Mouse (Mus musculus) thymus, adult 18-20 months (tissue): ENCODE results near the gene Dlg1.
A peak's percentile ranks its signal among the peaks of the same experiment; 100 is the strongest.

Experiments used
- DNase-seq, 2 experiments: peaks; one replicate each; pipeline ENCODE4 v3.0.0; 2022; ENCODE audit warnings: mixed read lengths in 2 of 2

The Dlg1 gene

GRCm38 (mm10) chr16:31663379-31664286 is at the start of gene Dlg1:
Gene Dlg1 (plus strand): TSS chr16:31663443.
- peak; percentile 77 to 81 for DNase-seq

DNA sequence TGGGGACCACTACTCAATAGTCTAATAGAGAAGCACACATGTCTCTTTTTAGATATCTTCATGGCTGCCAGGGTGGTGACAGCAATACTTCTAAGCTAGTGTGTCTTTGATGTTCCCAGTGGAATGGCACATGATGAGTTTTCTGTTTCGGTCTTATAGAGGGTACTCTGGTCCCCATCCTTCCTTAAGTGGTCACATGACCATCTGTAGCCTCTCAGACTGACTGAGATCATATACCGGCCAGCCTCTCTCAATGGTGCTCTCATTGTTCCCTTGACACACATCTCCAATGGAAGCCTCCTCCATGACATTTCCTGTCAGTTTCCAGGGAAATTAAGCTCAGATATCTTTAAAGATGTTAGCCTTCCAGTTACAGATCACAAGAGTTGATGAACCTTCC is 46.9 kb upstream of the Dlg1 start:
- no peak for DNase-seq

- DNase-seq: no peak
Observed at GRCm38 (mm10) chr16:31617128-31617527, 46.1 kb upstream of the Dlg1 start.

DNA sequence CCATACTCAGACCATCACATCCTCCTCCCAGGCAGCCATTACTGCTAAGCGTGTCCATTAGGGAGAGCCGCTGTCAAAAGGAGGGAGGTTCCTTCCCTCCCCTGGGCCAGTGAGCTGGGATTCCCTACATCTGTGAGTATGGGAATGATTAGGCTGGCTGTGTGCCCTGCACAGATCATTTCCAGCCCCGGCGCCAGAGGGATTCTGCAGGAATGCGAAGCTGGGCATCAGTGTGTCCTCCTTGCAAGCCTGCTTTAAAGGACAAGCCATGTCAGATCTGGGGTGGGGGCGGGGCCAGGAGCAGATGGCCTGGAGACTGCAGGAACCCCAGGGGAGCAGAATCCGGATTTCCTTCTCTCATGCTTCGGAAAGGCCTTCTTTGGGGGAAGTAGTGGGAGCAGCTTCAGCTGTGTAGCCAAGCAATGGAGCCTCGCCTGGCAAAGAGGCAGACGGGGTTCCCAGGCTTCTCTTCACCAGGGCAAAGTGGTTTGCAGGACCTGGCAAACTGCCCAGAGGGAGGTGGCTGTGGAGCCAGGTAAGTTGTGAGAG is 45.3 kb upstream of the Dlg1 start:
- DNase-seq: no peak

DNA sequence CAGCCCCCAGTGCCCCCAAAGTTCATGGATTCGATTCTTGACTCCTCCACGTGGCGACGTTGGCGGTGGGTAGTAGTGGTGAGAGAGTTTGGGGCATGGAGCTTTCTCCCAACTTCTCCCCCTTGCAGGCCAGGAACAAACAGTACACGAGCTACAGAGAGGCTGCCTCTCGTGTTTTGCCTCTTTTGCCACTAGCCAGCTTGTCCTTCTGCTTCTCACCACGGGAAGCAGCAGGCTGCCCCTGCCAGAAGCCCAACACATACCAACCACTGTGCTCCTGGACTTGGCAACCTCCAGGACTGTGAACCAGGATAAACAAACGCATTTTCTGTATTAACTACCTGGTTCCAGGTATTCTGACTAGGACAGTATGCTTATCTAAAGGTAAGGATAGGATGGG is 44.6 kb upstream of the Dlg1 start:
- DNase-seq: no peak

DNA sequence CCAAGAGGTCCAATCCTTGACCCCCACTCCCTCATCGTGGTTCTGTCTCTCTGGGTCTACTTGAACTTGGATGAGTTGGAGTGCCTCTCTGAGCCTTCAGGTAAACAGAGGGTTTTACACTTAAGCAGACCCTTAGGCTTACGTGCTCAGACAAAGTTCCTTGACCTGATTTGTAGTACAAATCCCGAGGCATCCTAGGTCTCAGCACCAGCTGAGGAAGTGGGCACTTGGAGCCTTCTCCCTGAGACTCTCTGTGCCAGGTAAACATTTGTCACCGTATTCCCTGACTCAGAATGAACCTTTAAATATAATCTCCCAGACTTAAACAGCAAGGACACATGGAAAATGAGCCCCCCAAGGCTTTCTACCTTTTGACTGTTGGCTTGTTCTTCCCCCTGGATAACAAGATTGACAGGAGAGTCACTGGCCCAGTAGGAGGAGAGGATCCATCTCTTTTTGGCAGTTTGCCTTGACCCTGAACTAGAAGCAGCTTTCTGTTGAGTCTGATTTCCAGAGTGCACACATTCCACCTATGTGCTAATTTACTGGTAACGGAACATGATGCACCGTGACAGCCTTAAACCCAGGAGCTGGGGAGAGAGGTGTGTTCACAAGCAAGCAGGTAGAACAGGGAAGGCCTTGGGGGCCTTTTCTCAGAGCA is 43.4 kb upstream of the Dlg1 start:
- DNase-seq: no peak

DNA sequence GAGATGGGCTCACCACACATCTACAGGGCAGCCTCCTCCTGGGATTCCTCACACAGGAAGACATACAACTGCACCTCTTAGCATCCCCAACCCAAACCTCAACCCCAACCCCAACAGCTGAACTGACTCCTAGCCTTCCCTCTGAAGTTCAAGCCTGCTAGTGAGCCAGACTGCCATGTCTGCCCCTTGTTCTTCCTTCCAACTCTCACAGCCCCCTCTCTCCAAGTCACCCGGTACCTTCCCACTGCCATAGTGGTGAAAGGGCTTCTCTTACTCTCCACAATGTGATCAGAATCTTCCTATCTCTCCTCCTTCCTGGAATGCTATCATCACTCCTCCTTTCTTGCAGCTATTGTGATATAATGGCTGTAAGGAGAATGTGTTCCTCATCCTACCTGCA is 40.9 kb upstream of the Dlg1 start:
- DNase-seq: no peak

DNA sequence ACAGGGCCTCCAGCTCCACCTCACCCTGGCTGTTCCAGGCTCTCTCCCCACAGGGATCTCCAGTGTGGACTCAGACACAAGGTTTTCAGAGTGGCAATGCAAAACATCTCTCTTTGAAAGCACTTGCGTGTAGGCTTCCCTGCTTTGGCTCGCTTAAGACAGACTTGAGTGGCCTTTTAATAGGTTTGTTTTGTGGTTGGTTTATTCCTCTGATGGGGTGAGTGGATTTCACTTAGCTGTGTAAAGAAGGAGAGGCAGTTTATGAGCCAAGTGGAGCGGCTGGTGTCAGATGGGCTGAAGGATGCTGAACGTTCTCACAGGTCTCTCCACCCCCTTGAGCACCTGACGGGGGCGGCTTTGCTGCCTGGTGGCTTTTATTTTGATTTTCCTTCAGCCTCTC is 40.1 kb upstream of the Dlg1 start:
- DNase-seq: no peak

DNA sequence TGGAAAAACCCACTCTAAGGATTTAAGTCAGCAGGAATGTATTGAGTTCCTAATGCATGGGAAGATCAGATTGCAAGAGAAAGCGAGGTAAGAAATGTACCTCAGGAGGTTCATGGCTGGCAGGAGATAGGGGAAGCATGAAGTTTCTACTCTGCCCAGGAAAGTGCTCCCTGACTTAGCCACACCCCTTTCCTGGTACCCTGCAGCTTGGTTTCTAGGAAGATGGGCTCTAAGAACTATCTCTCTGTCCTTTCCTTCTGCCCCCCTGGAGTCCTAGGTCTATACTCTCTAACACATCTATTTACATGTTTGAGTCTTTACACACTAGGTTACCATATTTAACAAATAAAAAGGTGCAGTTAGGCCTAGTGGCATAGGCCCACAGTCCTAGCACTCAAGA is 38.5 kb upstream of the Dlg1 start:
- DNase-seq: no peak

DNA sequence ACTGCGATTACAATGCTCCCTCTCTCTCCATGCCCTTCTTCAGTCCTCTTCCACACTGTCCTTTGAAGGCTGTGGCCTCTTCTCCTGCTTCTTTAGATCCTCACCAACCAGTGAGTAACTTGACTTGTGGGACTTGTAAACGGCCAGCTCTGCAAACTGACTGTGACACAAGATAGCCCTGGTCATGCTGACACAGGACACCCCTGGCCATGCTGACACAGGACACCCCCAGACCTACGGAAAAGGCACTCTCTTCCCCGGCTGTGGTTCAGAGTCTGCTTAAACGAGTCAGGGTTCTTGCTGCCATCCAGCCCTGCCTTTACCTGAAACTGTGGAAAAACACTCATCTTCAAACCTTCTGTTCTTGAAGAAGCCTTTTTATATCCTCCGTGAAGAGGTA is 36.9 kb upstream of the Dlg1 start:
- no peak for DNase-seq

GRCm38 (mm10) chr16:31630381-31630780 is 32.9 kb upstream of the Dlg1 start:
- no peak for DNase-seq

- no peak for DNase-seq
Observed at GRCm38 (mm10) chr16:31631046-31631445, 32.2 kb upstream of the Dlg1 start.

GRCm38 (mm10) chr16:31634371-31634770 is 28.9 kb upstream of the Dlg1 start:
- DNase-seq: no peak

- no peak for DNase-seq
Observed at GRCm38 (mm10) chr16:31638393-31638792, 24.9 kb upstream of the Dlg1 start.

DNA sequence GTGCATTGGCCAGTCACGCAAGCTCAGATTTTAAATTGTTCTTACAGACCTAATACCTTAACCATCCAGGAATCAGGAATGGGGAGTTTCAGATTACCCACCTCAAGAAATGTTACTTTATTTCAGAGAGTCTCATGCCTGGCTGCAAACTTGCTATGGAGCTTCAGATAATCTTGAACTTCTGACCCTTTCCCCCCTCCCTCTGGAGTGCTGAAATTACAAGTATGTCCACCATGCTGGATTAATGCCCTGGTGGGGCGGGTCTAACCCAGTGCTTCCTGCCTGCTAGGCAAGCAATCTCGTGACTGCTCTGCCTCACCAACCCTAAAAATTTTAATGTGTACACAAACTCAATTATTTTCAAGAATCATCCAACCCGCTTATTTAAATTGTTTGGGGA is 23.3 kb upstream of the Dlg1 start:
- no peak for DNase-seq

DNA sequence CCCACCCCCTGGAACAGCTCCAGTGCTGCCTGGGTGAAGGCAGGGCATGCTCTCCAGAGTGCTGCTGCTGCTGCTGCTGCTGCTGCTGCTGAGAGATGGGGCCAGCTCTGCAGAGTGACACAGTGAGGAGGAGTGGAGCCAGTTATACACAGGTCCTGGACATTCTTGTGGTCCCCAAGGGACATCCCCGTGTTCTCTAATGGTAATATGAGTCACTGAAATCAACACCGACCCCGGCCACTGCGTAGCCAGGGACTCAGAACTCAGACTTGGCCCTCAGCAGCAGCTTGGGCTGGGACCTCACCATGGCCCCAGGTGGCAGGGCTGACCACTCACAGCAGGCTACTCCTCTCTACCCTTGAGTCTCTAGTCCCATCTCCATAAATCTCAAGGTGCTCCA is 21.5 kb upstream of the Dlg1 start:
- no peak for DNase-seq

DNA sequence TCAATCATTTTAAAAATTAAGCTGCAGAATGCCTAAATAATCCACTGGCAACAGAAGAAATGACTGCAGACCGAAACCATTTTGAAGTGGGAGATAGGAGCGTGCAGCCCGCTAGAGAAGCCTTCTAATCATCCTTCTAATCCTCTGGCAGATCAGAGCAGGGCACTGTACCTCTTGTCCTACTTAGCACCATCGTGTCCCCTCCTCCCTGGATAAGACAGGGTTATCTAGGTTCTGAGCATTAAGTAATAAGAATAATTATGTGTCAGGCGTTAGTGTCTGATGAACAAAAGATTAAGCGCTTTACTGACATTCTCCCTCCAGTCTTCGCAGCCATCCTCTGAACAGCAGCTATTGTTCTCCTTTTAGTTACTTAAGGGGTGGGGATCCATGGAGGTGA is 16.0 kb upstream of the Dlg1 start:
- no peak for DNase-seq

DNA sequence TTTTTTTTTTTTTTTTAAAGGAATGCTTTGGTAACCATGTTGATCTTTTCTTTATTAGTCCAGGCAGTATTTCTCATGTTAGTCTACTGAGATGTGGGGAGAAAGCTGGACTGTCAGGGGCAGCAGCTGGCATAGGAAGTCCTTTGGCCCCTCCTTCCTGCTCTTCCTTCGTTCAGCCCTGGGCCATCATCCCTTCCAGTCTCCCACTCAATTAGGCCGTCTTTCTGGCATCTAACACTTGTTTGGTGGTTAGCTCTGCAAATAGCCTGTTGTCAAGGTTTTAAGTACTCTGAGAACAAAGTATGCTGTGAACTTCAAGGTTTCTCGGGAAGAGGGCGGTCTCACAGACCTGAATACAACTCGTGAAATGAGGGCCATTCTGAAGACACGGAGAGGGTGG is 12.5 kb upstream of the Dlg1 start:
- DNase-seq: no peak

DNA sequence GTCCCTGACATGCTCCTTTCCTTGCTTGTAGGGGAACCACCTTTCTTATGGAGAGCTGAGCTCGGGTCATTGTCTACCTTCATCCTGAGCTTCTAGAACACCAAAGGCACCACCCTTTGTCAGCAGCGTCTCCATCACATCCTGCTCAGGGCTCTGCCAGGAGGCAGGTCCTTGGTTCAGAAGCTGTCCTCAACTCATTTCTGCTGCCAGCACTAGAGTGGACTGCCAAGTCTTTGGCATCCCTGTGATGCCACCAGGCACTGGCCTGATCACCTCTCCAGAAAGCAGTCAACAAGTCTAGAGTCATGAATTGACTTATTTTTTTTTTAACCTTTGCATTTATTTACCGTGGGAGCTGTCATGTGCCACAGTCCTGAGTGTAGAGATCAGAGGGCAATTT is 11.7 kb upstream of the Dlg1 start:
- DNase-seq: no peak

DNA sequence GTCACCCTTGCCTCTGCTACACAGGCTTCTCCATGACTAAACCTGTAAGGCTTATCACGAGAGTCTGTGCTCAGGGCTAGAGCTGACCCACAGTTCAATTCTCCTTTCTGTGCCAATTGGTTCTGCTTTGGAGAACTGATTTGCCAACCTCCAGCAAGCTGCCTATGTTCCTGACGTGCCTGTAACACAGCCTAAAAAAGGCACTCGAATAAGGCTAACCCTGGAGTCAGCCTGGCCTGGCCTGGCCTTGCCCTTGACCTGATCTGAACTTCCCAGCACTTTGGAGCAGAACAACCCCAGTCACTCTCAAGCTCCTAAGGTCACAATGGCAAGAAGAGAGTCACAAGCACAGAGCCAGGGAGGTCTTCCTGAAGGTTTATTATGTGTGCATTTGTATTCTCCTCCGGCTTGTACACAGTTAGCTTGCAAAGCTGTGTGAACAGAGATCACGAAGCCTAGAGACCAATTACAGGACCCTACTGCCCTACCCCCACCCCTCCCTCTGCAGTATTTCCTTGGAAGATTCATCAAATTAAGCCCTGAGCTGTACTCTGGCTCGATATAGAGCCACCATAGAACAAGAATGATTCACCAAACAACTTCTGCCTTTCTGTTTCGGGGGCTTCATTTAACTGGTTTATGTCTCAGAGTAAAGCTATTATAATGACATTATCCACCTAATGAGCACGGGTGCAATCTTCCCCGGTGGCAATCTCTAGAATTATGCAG is 11.0 kb upstream of the Dlg1 start:
- DNase-seq: no peak

GRCm38 (mm10) chr16:31653616-31654015 is 9.6 kb upstream of the Dlg1 start:
- DNase-seq: no peak

GRCm38 (mm10) chr16:31654021-31654420 is 9.2 kb upstream of the Dlg1 start:
- DNase-seq: no peak

DNA sequence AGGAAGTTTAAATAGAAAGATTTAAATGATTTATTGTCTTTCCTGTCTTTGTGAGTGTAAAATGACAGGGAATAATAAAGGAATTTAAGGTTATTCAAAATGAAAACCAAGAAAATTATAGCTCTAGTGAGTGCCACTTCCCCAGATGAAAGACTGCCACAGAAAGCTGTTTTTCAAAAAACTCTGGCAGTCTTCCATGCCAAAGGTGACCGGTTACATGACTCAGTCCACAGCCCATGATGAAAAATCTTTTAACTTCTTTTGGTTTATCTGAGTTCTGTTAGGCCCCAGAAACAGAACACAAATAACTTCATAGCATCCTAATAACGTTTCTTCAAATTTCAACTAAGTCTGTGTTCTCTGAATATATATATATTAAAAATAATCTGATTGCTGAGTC is 7.7 kb upstream of the Dlg1 start:
- DNase-seq: no peak

- DNase-seq: no peak
Observed at GRCm38 (mm10) chr16:31657502-31657901, 5.7 kb upstream of the Dlg1 start.
